Mouse (Mus musculus) kidney, postnatal 25 days (tissue): Measurements from ENCODE around the gene Spz1.
A peak's percentile ranks its signal among the peaks of the same experiment; 100 is the strongest.

ENCODE experiments used
- DNase-seq, 2 experiments: peaks; one replicate each; pipeline ENCODE4 v3.0.0; 2021; ENCODE audit warnings: mixed read lengths in 2 of 2

Spz1 gene

GRCm38 (mm10) chr13:92576072-92576471, at the start of gene Spz1:
Gene Spz1, minus strand, starts transcription at chr13:92576172.
- DNase-seq, result no peak

DNA sequence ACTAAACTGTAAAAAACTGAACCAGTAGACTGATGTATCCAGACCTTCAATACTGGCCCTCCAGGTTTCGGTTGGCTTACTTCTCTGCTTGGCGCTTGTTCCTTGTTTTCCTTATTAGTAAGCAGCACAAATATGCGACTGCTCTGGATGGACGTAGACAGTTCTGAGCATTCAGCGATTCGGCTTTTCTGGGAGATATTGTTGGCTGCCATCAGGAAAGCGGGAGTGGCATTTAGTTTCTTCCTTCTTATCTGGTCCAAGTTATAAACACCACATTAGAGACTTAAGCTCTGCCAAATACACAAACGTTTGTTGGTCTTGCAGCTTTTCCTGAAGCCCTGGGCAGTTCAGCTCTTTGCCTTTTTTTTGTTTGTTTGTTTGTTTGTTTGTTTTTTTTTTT, 40.5 kb upstream of the Spz1 start:
- peak in 1 of 2 experiments; percentile 15 for DNase-seq

DNA sequence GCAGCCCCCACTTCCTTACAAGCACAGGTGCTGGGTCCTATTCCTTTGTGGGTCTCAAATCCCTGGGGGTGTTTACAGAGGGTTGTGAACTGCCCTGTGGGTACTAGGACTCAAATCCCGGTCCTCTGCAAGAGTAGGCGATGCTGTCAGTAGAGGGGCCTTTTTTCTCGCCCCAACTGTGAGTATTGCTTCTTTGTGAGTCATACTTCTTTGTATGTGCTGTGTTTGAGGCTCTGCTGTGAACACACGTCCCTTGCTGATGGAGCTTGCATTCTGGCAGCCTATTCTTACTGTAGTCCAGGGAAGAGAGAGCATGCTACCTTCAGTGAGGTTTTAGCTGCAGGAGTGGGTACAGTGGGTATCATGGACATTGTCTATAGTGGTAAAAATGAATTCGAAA, 39.2 kb upstream of the Spz1 start:
- DNase-seq, result no peak

DNA sequence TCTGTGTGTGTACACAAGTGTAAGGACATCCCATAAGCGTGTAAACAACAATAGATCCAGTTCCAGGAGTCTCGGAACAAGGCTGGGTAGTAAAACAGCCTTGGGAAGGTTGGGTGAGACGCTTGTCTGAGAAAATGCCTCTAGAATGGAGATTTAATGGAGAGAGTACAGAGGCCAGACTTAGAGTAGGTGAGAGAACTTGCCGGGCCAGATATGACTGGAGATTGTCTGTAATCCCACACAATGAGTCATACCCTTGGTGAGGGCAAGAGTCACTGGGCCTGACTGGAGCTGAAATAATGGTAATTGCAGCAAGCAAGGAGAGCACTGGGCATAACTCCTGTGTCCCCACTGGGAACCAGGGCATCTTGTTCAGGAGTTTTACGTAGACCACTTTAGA, 37.1 kb upstream of the Spz1 start:
- DNase-seq, result no peak

DNA sequence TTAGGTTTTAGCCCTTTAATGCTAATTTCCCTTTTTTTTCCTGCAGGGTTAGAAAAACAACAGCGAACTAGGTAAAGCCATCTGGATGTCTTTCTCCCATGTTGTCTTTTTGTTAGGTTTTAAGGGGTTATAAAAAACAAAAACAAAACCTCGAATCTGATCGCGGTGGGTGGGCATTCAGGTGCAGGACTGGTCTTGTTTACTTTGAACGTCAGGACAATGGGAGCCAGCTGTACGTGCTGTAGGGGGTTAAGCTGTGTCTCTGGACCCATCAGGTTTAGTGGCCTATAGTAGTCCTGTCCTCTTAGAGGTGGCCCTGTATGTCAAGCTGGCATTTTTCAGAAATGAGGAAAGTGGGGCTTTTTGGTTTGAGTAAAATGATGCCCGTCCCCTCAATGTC, 35.9 kb upstream of the Spz1 start:
- no peak for DNase-seq

- DNase-seq, result no peak
Observed at GRCm38 (mm10) chr13:92611254-92611784, 35.3 kb upstream of the Spz1 start.

DNA sequence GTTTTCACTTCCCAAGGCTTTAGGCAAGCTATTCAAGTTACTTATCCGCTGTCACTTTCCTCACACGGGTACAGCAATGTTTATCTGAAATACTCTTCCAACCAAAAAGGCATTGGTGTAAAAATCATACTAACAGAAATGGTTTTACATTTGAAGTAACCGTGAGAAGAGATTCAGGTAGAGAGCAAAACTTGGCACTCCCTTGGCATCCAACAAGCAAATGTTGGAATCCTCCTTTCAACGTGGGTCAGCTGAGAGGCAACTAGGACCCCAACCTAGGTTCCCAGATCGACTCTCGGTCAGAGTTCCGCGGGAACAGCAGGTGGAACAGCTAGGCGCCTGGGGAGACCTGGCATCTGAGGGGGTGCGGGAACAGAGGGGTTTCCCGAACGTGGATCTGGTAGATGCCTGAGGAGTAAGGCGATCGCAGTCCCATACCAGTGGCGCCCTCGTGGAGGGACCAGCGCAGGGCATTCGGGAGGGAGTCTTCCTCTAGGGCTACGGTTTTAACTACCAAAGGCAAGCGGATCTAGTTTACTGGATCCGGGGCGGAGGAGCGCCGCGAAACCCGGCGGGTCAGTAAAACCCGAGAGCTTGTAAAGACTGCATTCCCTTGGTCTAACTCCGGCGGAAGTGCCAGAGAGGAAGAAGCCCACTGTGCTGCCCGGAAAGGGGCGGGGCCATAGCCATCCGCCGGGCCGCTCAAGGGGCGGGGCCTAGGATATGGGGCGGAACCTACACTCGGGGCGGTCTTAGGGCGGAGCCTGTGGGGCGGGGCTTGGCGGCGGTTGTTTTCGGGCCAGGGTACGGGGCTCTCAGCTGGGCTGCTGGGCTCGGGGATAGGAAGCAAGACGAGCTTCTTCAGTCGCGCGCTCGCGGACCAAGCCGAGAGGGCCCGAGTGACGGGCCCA, 34.6 kb upstream of the Spz1 start, which contains the start of gene Serinc5:
Gene Serinc5 (plus strand): TSS at position 781 of the 911 bp plus-strand sequence.
- peak; percentile 97 to 98 for DNase-seq

DNA sequence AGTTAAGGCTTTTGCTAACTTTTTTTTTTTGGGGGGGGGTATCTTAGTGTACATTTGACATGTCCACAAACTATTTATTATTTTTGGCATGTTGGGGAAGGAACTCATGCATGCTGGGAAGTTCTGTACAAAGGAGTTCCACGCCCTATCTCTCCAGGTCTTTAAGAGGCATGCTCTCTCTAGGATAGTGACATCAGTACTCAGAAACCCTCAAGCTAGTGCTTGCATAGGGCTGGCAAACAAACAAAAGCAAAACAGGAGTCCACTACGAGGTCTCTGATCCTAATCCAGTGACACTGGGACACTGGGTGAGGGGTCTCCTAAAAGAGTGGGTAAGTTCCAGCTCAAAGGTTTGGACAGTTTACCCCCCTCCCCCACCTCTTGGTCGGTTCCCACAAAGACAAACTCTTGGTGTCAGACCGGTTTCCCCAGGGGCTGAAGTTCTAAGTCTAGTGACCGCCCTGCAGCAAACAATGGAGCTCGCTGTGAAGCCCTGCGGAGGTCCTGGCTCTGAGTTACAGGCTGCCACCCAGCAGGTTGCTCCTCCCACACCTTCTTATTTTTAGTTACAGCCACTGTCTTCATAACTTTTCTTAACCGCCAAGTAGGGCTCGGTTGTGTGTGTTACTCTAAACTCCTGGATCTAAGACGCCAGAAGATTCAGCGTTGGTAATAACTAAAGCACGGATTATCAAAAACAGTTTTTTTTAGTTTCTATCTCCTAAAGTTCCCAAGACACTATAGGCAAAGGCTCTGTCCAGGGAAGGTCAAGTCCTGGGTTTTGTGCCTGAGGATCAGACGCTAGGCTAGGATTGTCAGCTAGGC, 33.7 kb upstream of the Spz1 start:
- peak; percentile 49 to 80 for DNase-seq

- DNase-seq, result peak in 1 of 2 experiments; percentile 14
Observed at GRCm38 (mm10) chr13:92605306-92605705, 29.3 kb upstream of the Spz1 start.

DNA sequence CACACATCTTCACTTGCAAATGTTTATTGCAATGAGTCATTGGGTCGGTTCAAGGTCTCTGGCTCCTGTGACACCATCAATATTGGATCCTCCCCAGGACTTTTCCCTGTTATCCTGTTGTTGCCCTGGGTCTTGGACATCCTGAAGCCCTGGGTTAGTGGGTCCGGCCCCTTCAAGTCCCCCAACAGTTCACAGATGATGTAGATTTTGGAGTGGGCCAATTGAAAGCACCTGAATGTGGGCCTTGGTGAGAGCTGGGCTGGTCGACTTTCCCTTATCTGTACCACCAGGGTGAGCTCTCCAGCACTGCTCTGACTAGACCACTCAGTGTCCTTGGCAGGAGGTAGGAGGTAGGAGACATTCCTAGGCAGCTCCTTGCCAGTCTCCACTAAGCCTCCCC, 19.5 kb upstream of the Spz1 start:
- DNase-seq, result no peak

- DNase-seq, result no peak
Observed at GRCm38 (mm10) chr13:92594907-92595306, 18.9 kb upstream of the Spz1 start.

DNA sequence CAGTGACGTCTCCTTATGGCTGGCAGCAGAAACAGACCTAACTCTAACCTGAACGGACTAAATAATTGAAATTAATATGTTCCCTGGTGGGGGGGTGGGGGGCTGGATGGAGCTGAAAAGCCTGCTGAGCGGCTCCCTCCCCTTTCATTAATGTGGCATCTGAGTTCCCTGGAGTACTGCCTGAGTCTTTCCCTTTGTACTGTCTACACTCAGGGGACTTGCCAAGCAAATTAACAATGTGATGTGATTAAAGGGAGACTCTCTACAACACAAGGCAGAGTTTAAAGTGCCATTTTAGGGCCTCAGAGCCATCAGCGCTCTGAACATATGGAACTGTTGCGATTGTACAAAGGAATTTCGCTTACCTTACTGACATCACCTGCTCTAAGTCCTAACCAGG, 18.5 kb upstream of the Spz1 start:
- DNase-seq, result no peak

DNA sequence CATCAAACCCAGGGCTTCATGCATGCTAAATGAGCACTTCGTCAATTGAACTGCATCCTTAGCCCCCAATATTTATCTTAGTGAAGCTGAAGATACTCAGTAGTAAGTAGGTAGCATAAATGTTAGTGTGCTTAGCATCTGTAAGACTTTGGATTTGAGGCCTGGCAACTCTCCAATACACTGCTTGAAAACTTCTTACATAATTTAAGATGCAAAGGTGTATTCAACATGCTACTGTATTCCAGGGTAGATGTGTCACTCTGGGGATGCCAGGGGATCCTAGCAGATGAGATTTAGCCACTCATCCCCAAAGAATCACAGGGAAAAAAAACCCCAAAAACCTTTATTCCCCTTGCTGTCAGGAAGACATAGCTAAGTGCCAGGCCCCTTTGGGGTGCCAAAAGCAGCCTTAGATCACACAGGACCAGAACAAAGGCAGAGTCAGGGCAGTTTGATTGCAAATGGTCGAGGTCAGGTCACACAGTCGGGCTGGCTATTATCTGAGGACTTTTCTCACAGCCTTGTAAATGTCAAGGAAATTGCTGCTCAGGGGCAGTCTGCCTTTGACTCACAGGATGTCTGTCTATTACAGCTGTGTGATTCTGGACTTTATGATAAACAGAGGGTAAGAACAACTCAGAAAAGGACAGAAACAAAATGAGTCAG, 17.9 kb upstream of the Spz1 start:
- no peak for DNase-seq

- DNase-seq, result peak; percentile 33 to 58
Observed at GRCm38 (mm10) chr13:92592786-92593635, 17.0 kb upstream of the Spz1 start.

DNA sequence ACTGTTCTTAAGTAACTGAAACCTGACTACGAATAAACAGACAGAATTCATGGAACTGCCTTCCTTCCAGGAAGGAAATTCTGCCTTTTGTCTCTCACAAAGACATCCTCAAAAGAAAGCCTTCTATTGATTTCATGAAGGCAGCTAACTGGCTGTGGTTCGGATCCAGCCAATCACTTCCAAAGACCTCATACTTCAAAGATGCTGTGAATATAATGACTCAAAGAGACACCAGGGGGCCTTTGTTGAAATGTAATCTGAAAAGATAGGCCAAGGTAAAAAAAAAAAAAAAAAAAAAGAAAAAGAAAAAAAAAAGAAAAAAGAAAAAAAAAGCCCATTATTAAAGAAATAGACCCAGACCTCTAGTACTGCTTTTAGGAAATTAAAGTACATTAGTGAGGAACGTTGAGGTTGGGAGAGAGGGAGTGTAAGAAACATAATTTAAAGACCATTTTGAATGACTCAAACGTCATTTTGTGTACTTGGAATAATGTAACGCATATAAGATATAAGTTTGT, 16.4 kb upstream of the Spz1 start:
- DNase-seq, result no peak

GRCm38 (mm10) chr13:92591225-92591624, 15.3 kb upstream of the Spz1 start:
- no peak for DNase-seq

DNA sequence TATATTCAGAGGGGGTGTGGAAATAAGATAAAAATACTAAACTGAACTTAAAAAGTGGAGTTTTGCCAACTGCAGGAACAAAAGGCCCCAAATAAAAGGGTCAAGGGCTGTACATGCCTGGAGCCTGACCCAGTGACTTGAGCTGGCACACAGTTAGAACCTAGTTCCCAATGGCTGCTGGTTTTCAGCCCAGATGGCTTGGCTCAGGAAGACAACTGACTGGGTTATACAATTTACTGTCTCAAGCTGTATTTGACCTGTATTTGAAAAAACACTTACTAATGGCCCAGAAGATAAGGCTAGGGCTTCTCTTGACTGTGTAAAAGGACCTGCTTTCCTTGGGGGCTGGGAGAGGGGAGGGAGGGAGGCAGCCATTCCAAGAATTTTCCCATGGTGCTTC, 13.3 kb upstream of the Spz1 start:
- peak in 1 of 2 experiments; percentile 53 for DNase-seq

DNA sequence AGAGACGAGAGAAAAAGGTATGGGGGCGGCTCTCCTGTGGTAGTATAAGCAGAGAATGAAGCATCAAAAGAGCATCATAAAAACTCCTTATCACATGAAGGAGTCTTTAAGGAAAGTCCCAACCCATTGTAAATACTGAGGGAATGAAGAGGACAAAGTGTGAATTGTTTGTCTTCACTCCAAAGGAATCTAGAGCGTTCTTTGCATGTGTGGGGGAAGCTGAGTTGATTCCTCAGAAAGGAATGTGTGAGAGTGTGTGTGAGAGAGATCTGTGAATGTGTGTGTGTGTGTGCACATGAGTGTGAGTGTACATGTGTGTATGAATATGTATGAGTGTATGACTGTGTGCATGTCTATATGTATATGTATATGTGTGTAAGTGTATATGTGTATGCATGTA, 12.7 kb upstream of the Spz1 start:
- no peak for DNase-seq

DNA sequence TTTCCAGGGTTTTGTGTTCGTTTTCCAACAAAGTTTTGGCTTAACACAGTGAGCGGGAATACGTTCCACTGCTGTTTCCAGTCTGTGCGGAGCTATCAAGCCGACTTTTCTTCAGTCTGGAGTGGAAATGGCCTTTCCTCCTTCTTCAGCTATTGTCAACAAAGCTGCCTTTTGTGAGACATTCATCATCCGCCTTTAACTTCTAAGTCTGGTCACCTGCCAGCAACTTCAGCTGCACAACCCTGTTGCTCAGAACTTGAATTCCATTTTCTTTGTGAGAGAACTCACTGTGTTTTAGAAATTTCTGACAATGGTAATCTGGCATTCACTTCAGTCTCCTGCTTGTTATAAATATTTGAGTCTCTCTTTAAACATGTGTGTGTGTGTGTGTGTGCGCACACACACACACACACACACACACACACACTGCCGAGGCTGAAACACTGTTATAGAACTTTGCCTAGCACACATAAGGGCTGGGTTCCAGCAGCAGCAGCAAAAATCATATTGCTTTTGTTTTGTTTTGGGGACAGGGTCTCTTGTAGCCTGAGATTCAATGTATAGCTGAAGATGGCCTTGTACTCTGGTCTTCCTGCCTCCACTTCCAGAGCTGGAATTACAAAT, 8.2 kb upstream of the Spz1 start:
- DNase-seq, result peak in 1 of 2 experiments; percentile 21

DNA sequence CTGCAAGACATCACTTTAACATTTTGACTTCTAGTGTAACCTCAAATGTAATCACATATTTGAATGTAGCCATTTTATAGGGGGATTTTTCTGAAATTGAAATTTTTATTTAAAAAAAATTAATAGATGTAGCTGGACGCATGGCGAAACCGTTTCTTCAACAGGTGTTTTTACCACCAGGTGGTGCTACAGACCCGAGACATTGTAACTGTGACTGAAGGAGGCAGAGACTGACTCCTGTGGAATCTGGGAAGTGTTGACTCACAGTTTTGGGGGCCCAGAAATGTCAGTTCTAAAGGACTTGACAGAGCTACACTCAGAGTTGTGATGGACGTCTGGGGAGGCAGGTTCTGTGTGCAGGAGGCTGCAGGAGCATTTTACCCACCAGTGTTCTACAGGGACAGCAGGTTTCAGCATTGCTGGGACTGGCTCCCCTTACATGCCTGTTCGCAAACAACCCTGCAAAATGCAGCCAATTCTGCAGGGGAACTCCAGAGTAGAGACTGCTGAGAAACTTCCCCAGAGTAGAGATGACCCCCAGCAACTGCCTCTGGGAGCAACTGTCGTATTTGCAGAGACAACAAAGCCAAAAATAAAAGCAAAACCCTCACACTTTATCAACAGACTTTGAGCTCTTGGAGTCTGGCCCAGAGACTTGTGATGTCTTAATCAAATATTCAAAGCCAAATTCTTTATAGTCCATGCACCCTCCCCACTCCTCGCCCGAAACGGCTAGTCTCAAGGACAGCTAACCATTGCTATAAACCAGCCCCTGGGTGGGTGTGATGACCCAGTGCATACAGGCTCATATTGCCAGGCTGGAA, 4.5 kb upstream of the Spz1 start:
- DNase-seq, result peak; percentile 68 to 87
